Mouse (Mus musculus) CH12.LX (cell line): ENCODE measurements around the gene Gm9817. TPM values are rescaled to one million over a fixed set of nuclear protein-coding genes. Genes with fewer than 3 reads are reported as not detected.

Source experiments
- DNase-seq: peaks from one replicate; pipeline ENCODE4 v3.0.0-alpha.2; 2013; ENCODE audit errors: extremely low read depth
- H3K27ac ChIP-seq: 2 replicates; pipeline ENCODE4 v1.5.1; 2012; ENCODE audit warnings: low read depth, mild to moderate bottlenecking, control low read depth, moderate library complexity; ENCODE audit not compliant: insufficient read depth
- H3K27me3 ChIP-seq: replicated peaks from 2 replicates; pipeline ENCODE3; 2012; ENCODE audit warnings: inconsistent platforms
- H3K36me3 ChIP-seq, 2 experiments: replicated peaks in 1 of 2; 2 replicates each; pipeline versions ENCODE3 to v1.6.1; 2012; ENCODE audit warnings: inconsistent platforms in 1 of 2, low read length in 1 of 2, mild to moderate bottlenecking in 1 of 2, mixed read lengths in 1 of 2, moderate library complexity in 1 of 2; ENCODE audit not compliant: control insufficient read depth in 1 of 2, insufficient read depth in 1 of 2
- H3K4me1 ChIP-seq, 2 experiments: 2 replicates each; pipeline ENCODE4 v1.6.1; 2012; ENCODE audit warnings: inconsistent platforms in 1 of 2, moderate library complexity in 1 of 2; ENCODE audit not compliant: insufficient read depth in 2 of 2, control insufficient read depth in 1 of 2
- H3K4me2 ChIP-seq: 2 replicates; pipeline ENCODE4 v1.6.1; 2012; ENCODE audit warnings: low read depth, mild to moderate bottlenecking, control low read depth; ENCODE audit not compliant: poor library complexity, insufficient read depth, severe bottlenecking
- H3K4me3 ChIP-seq, 3 experiments: fragments of 150-350 bp in 1 of 3; sonication (generic) in 1 of 3; replicated peaks in 1 of 3; 2 replicates each; pipeline versions ENCODE3 to v1.5.1; 2011 to 2012; ENCODE audit warnings: low read depth in 2 of 3, low read length in 2 of 3, mild to moderate bottlenecking in 2 of 3, moderate library complexity in 2 of 3, control low read depth in 1 of 3, improper control_type of control experiment in 1 of 3, inconsistent platforms in 1 of 3, mixed read lengths in 1 of 3; ENCODE audit not compliant: poor library complexity in 1 of 3
- H3K79me2 ChIP-seq: replicated peaks from 2 replicates; pipeline ENCODE4 v1.6.1; 2012; ENCODE audit warnings: mild to moderate bottlenecking, moderate library complexity; ENCODE audit not compliant: control insufficient read depth, poor library complexity, insufficient read depth, severe bottlenecking; ENCODE audit errors: extremely low read depth
- H3K9ac ChIP-seq: 2 replicates; pipeline ENCODE4 v1.6.1; 2012; ENCODE audit warnings: low read depth, mild to moderate bottlenecking, control low read depth, moderate library complexity; ENCODE audit not compliant: insufficient read depth
- H3K9me3 ChIP-seq: replicated peaks from 2 replicates; pipeline ENCODE3; 2012; ENCODE audit warnings: low read length, inconsistent platforms, mixed read lengths
- BHLHE40 ChIP-seq: IDR thresholded peaks from 2 replicates; pipeline ENCODE4 v1.6.1; 2011; ENCODE audit warnings: mild to moderate bottlenecking, low read depth, low read length, improper control_type of control experiment
- CHD1 ChIP-seq: IDR thresholded peaks from 2 replicates; pipeline ENCODE4 v1.6.1; 2012; ENCODE audit warnings: low read depth, low read length, improper control_type of control experiment, inconsistent platforms
- CHD2 ChIP-seq: IDR thresholded peaks from 2 replicates; pipeline ENCODE4 v1.6.1; 2011; ENCODE audit warnings: low read length, improper control_type of control experiment
- E2F4 ChIP-seq: IDR thresholded peaks from 2 replicates; pipeline ENCODE4 v1.6.1; 2011; ENCODE audit warnings: low read depth, low read length, improper control_type of control experiment; ENCODE audit not compliant: insufficient replicate concordance
- EP300 ChIP-seq: IDR thresholded peaks from 2 replicates; pipeline ENCODE4 v1.6.1; 2011; ENCODE audit warnings: low read length, improper control_type of control experiment
- ETS1 ChIP-seq: conservative IDR thresholded peaks from 2 replicates; pipeline ENCODE4 v1.6.1; 2012; ENCODE audit warnings: low read depth, mild to moderate bottlenecking, inconsistent platforms, low read length, improper control_type of control experiment, moderate library complexity
- HCFC1 ChIP-seq: IDR thresholded peaks from 2 replicates; pipeline ENCODE4 v1.6.1; 2012; ENCODE audit warnings: low read depth, mild to moderate bottlenecking, inconsistent platforms, low read length, improper control_type of control experiment
- JUN ChIP-seq: IDR thresholded peaks from 2 replicates; pipeline ENCODE4 v1.6.1; 2011; ENCODE audit warnings: low read depth, mild to moderate bottlenecking, low read length, improper control_type of control experiment, moderate library complexity; ENCODE audit not compliant: insufficient read depth
- JUND ChIP-seq: conservative IDR thresholded peaks from 2 replicates; pipeline ENCODE4 v1.6.1; 2011; ENCODE audit warnings: low read depth, low read length, improper control_type of control experiment
- KAT2A ChIP-seq: IDR thresholded peaks from 2 replicates; pipeline ENCODE4 v1.6.1; 2012; ENCODE audit warnings: low read length, improper control_type of control experiment, inconsistent platforms; ENCODE audit not compliant: insufficient replicate concordance
- MAZ ChIP-seq: IDR thresholded peaks from 2 replicates; pipeline ENCODE4 v1.6.1; 2012; ENCODE audit warnings: low read depth, mild to moderate bottlenecking, inconsistent platforms, low read length, improper control_type of control experiment, moderate library complexity
- MEF2A ChIP-seq: IDR thresholded peaks from 2 replicates; pipeline ENCODE4 v1.6.1; 2014; ENCODE audit warnings: low read depth, mild to moderate bottlenecking, inconsistent platforms, low read length, improper control_type of control experiment, borderline replicate concordance
- MYC ChIP-seq: IDR thresholded peaks from 2 replicates; pipeline ENCODE4 v1.6.1; 2011; ENCODE audit warnings: low read depth, mild to moderate bottlenecking, improper control_type of control experiment, low read length
- POLR2A ChIP-seq: IDR thresholded peaks from 2 replicates; pipeline ENCODE4 v1.6.1; 2011; ENCODE audit warnings: low read depth, mild to moderate bottlenecking, improper control_type of control experiment, low read length
- POLR2AphosphoS2 ChIP-seq: IDR thresholded peaks from 2 replicates; pipeline ENCODE4 v1.6.1; 2011; ENCODE audit warnings: low read depth, low read length, improper control_type of control experiment
- RAD21 ChIP-seq: IDR thresholded peaks from 2 replicates; pipeline ENCODE4 v1.6.1; 2011; ENCODE audit warnings: low read depth, mild to moderate bottlenecking, low read length, improper control_type of control experiment, moderate library complexity
- RCOR1 ChIP-seq: conservative IDR thresholded peaks from 2 replicates; pipeline ENCODE4 v1.6.1; 2012; ENCODE audit warnings: low read depth, mild to moderate bottlenecking, inconsistent platforms, low read length, improper control_type of control experiment
- SIN3A ChIP-seq: IDR thresholded peaks from 2 replicates; pipeline ENCODE4 v1.6.1; 2012; ENCODE audit warnings: low read length, improper control_type of control experiment, inconsistent platforms
- SMC3 ChIP-seq: IDR thresholded peaks from 2 replicates; pipeline ENCODE4 v1.6.1; 2011; ENCODE audit warnings: low read depth, low read length, improper control_type of control experiment
- TCF12 ChIP-seq: IDR thresholded peaks from 2 replicates; pipeline ENCODE4 v1.6.1; 2014; ENCODE audit warnings: low read depth, mild to moderate bottlenecking, inconsistent platforms, low read length, improper control_type of control experiment
- UBTF ChIP-seq: IDR thresholded peaks from 2 replicates; pipeline ENCODE4 v1.6.1; 2012; ENCODE audit warnings: low read depth, mild to moderate bottlenecking, inconsistent platforms, low read length, improper control_type of control experiment, moderate library complexity
- USF2 ChIP-seq: conservative IDR thresholded peaks from 2 replicates; pipeline ENCODE4 v1.6.1; 2011; ENCODE audit warnings: low read depth, low read length, improper control_type of control experiment
- ZMIZ1 ChIP-seq: IDR thresholded peaks from 2 replicates; pipeline ENCODE4 v1.6.1; 2012; ENCODE audit warnings: low read depth, mild to moderate bottlenecking, inconsistent platforms, low read length, improper control_type of control experiment
- ZNF384 ChIP-seq: IDR thresholded peaks from 2 replicates; pipeline ENCODE4 v1.6.1; 2012; ENCODE audit warnings: low read depth, low read length, improper control_type of control experiment, inconsistent platforms
- dilution Hi-C: fragments of 300-500 bp; cut with MboI; formaldehyde crosslinking; loops from 2 replicates; pipeline ENCODE4 v1.14.3; 2020; ENCODE audit warnings: low sequenced_read_pairs; ENCODE audit not compliant: extremely low pct_unique_long_range_greater_than_20kb, extremely low pct_ligation_motif_present
- in situ Hi-C: fragments of 300-500 bp; cut with MboI; formaldehyde crosslinking; loops from 3 replicates; pipeline ENCODE4 v1.14.3; 2019; ENCODE audit warnings: low sequenced_read_pairs, low pct_ligation_motif_present, low pct_unique_long_range_greater_than_20kb, mixed read lengths
- polyA plus RNA-seq: library from polyadenylated mRNA; unstranded; fragments of >175 nt; gene quantifications from 2 replicates; pipeline ENCODE4 v1.2.1, GENCODE M21; 2012; ENCODE audit warnings: low read depth; ENCODE audit not compliant: insufficient read length
- total RNA-seq, 2 experiments: library from RNA; depleted of rRNA; stranded (reverse); fragments of 300-350 nt in 1 of 2; fragments of >200 nt in 1 of 2; gene quantifications; 2 replicates each; pipeline ENCODE4 v1.2.3; 2012 to 2014

The Gm9817 gene
- total and polyA plus RNA-seq, 3 experiments, result not detected

DNA sequence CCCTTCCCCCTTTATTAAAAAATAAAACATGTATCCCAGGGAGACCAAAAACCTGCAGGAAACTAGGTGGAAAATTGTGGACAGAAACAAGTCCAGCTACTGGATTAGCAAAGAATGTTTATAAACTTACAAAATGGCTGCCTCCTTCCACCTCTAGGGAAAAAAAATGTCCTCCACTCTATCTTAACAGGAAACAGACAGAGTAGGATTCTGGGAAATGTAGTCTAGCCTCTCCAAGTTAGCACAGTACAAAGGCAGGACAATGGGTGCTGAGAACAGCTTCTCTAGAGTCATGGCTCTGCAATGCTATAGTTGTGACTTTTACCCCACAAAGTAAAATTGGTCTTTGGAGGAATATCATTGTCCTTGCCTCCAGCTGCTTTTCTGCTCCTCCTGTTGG, 3.5 kb upstream of the Gm9817 start:
- Histone ChIP-seq H3K4me2 (no peak overlapping the region), H3K79me2 (no peaks in the 10 kb centered on the region), H3K4me3 (no peak overlapping the region), H3K4me1 (no peaks in the 10 kb centered on the region), H3K9me3 (peaks cover 3% of the 10 kb centered on the region), H3K36me3 (no peaks in the 10 kb centered on the region), H3K27me3 (no peaks in the 10 kb centered on the region), H3K27ac (no peak overlapping the region), H3K9ac (no peak overlapping the region)
- in situ Hi-C loops, result no loop called here
- peak; percentile 8 for DNase-seq
- dilution Hi-C loops, result no loop called here
- TF ChIP-seq HCFC1, result peak; percentile 74
- TF ChIP-seq ZNF384, result 0 out of 2 replicates have a peak, but pooled peaks have one; percentile 6
- TF ChIP-seq ETS1, result no peak
- no peak for TF ChIP-seq TCF12
- no peak for TF ChIP-seq ZMIZ1
- no peak for TF ChIP-seq USF2
- no peak for TF ChIP-seq JUND
- no peak for TF ChIP-seq UBTF
- no peak for TF ChIP-seq RAD21
- no peak for TF ChIP-seq JUN
- no peak for TF ChIP-seq SMC3
- TF ChIP-seq POLR2AphosphoS2, result no peak
- no peak for TF ChIP-seq E2F4
- no peak for TF ChIP-seq BHLHE40
- TF ChIP-seq CHD2, result no peak
- no peak for TF ChIP-seq POLR2A
- no peak for TF ChIP-seq RCOR1
- TF ChIP-seq CHD1, result no peak

- dilution Hi-C loops (no loop called here), in situ Hi-C loops (no loop called here)
- peaks cover 3% of the 10 kb centered on the region for H3K9me3 ChIP-seq
- no peaks in the 10 kb centered on the region for H3K36me3 ChIP-seq
- H3K4me2 ChIP-seq, result no peak overlapping the region
- H3K27me3 ChIP-seq, result no peaks in the 10 kb centered on the region
- no peak overlapping the region for H3K9ac ChIP-seq
- no peak for TF ChIP-seq EP300
- TF ChIP-seq ETS1, result no peak
- TF ChIP-seq MYC, result no peak
- TF ChIP-seq SIN3A, result no peak
- no peak for TF ChIP-seq USF2
- TF ChIP-seq KAT2A, result no peak
- TF ChIP-seq RAD21, result no peak
- no peak for TF ChIP-seq TCF12
- TF ChIP-seq POLR2A, result no peak
- no peak for TF ChIP-seq MEF2A
- no peak for TF ChIP-seq ZNF384
- TF ChIP-seq MAZ, result no peak
- no peak overlapping the region for H3K27ac ChIP-seq
- DNase-seq, result no peak
- H3K4me1 ChIP-seq, result no peaks in the 10 kb centered on the region
- H3K4me3 ChIP-seq, result no peak overlapping the region
- H3K79me2 ChIP-seq, result no peaks in the 10 kb centered on the region
Observed at GRCm38 (mm10) chr13:45075715-45076114, 2.8 kb upstream of the Gm9817 start.
